Mouse (Mus musculus) cerebellum, adult 11-12 months (tissue): ENCODE results near the gene Peg12.

Experiments used
- DNase-seq: peaks from one replicate; pipeline ENCODE4 v3.0.0; 2022

Gene Peg12

GRCm38 (mm10) chr7:62463878-62464755 lies at the start of gene Peg12:
Peg12 (minus strand) TSS chr7:62464510.
- DNase-seq, result peak; percentile 6

GRCm38 (mm10) chr7:62486139-62486538 lies 21.8 kb upstream of the Peg12 start:
- DNase-seq, result no peak

GRCm38 (mm10) chr7:62463007-62463877 lies 1.1 kb downstream of the Peg12 start:
- no peak for DNase-seq

- DNase-seq, result no peak
Measured at GRCm38 (mm10) chr7:62462229-62463006, 1.9 kb downstream of the Peg12 start.

- no peak for DNase-seq
Measured at GRCm38 (mm10) chr7:62452353-62452752, 12.0 kb downstream of the Peg12 start.

- no peak for DNase-seq
Measured at GRCm38 (mm10) chr7:62445431-62446165, 18.7 kb downstream of the Peg12 start.

- no peak for DNase-seq
Measured at GRCm38 (mm10) chr7:62436394-62436793, 27.9 kb downstream of the Peg12 start.

GRCm38 (mm10) chr7:62433243-62433642 lies 31.1 kb downstream of the Peg12 start:
- no peak for DNase-seq

GRCm38 (mm10) chr7:62428337-62428736 lies 36.0 kb downstream of the Peg12 start:
- DNase-seq, result no peak

- DNase-seq, result no peak
Measured at GRCm38 (mm10) chr7:62423210-62423609, 41.1 kb downstream of the Peg12 start.

GRCm38 (mm10) chr7:62420566-62420965 lies 43.7 kb downstream of the Peg12 start:
- no peak for DNase-seq

GRCm38 (mm10) chr7:62419493-62420360 lies 44.6 kb downstream of the Peg12 start, which contains the start of gene Mkrn3:
Mkrn3 (minus strand) TSS chr7:62420139.
- DNase-seq, result peak; percentile 9

GRCm38 (mm10) chr7:62419105-62419492 lies 45.2 kb downstream of the Peg12 start:
- no peak for DNase-seq

- no peak for DNase-seq
Measured at GRCm38 (mm10) chr7:62418346-62418745, 46.0 kb downstream of the Peg12 start.

GRCm38 (mm10) chr7:62416173-62416572 lies 48.1 kb downstream of the Peg12 start:
- DNase-seq, result no peak

GRCm38 (mm10) chr7:62415222-62415621 lies 49.1 kb downstream of the Peg12 start:
- DNase-seq, result no peak
